8 mouse cellular contexts compared by ENCODE assay signal in the genomic region with DNA sequence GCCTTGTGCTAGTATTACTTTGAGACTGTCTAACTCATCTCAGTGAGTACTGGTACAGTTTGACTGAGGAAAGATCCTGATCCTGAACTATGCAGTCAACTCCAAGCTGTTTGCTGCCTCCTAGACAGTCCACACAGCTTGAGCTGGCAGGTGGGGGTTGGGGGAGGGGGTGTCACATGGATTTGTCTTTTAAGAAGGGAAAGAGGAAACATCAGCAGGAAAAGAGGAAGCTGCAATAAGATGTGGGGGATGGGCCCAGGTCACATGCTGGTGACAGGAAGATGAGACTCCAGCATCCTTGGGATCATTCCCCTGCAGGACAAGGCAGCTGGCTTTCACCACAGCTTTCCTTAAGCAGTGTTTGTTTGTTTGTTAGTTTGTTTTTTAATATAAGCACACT. TPM values are rescaled to one million over a fixed set of nuclear protein-coding genes. Genes with fewer than 3 reads are reported as not detected.
A peak's percentile ranks its signal among the peaks of the same experiment; 100 is the strongest.
DNase-seq lines count a peak whose midpoint lies in the region; ATAC-seq lines count a peak whose summit lies in the region.

No protein-coding gene starts in this region.

- intact Hi-C loops in heart, postnatal 25 days (cut with DNase I): no loop called here

- peak; percentile 52 to 59 for DNase-seq in heart, adult 9 months (ENCODE audit: low spot score in 2 of 2)
- DNase-seq in heart, postnatal 25 days (ENCODE audit: low spot score): no peak
- DNase-seq in testis, postnatal 10 days (ENCODE audit: low spot score): peak; percentile 44
- no peak for DNase-seq in testis, postnatal 14 days (ENCODE audit: low spot score)

- peak; percentile 50 to 61 for ATAC-seq in hematopoietic stem cell, adult 5-6 weeks (replicated peaks in 1 of 2; ENCODE audit: insufficient read depth in 1 of 2, low FRiP score in 2 of 2, low TSS enrichment in 1 of 2, low read depth in 1 of 2, poor library complexity in 2 of 2, severe bottlenecking in 2 of 2)
- peak; percentile 63 for ATAC-seq in neutrophil, adult 5-6 weeks (ENCODE audit: extremely low read depth, insufficient number of reproducible peaks, low FRiP score, poor library complexity, severe bottlenecking)
- no peak for ATAC-seq in activated CD4-positive, CD25-positive, alpha-beta regulatory T cell, adult 4 months
- no peak for ATAC-seq in CD4-positive, CD25-positive, alpha-beta regulatory T cell, adult 4 months

RNA-seq across cellular contexts. Expression of a gene that starts 8.1 kb away (rescaled TPM):
- total RNA-seq in heart, postnatal 25 days (2021): 1 to 10 TPM; 3.6 to 4.2 TPM
- 0.55 and 0.69 TPM in 2 replicates for total RNA-seq in hematopoietic stem cell, adult 5-6 weeks (2017)
- 30.0 and 30.4 TPM in 2 replicates for total RNA-seq in neutrophil, adult 5-6 weeks (2017)
- 1 to 10 TPM; 1.4 to 1.7 TPM for polyA plus RNA-seq in activated CD4-positive, CD25-positive, alpha-beta regulatory T cell, adult 4 months (2017; shearing (Covaris generic))
- polyA plus RNA-seq in CD4-positive, CD25-positive, alpha-beta regulatory T cell, adult 4 months (2017; shearing (Covaris generic)): 1 to 10 TPM; 2.4 to 3.6 TPM

RNA-seq across cellular contexts. Expression of a gene that starts 39.4 kb away (rescaled TPM):
- total RNA-seq in heart, postnatal 25 days (2021): 1 to 10 TPM; 6.5 to 7.8 TPM
- 6.1 and 7.1 TPM in 2 replicates for total RNA-seq in hematopoietic stem cell, adult 5-6 weeks (2017)
- total RNA-seq in neutrophil, adult 5-6 weeks (2017): 2.0 and 2.8 TPM in 2 replicates
- polyA plus RNA-seq in activated CD4-positive, CD25-positive, alpha-beta regulatory T cell, adult 4 months (2017; shearing (Covaris generic)): 1 to 10 TPM; 3.1 to 3.2 TPM
- 1 to 10 TPM; 3.4 to 4.4 TPM for polyA plus RNA-seq in CD4-positive, CD25-positive, alpha-beta regulatory T cell, adult 4 months (2017; shearing (Covaris generic))

Comparison
In these comparisons a context has a peak if more than half of its experiments do, and no peak if none do; other contexts are left out.
1. DNase-seq: peak in heart, adult 9 months (2 of 2) and testis, postnatal 10 days (single experiment); none in heart, postnatal 25 days (single experiment) and testis, postnatal 14 days (single experiment).
2. ATAC-seq: peak in hematopoietic stem cell, adult 5-6 weeks (2 of 2) and neutrophil, adult 5-6 weeks (single experiment); none in activated CD4-positive, CD25-positive, alpha-beta regulatory T cell, adult 4 months (single experiment) and CD4-positive, CD25-positive, alpha-beta regulatory T cell, adult 4 months (single experiment).